Mouse (Mus musculus) embryonic facial prominence, embryonic 13.5 days (tissue): ENCODE measurements around the gene Sh3bp4. TPM values are rescaled to one million over a fixed set of nuclear protein-coding genes. Genes with fewer than 3 reads are reported as not detected.

Experiments used
- ATAC-seq: fragments of 200-750 bp; cut with Nextera tagmentation; 2 replicates; pipeline ENCODE4 v1.8.0; 2017; ENCODE audit warnings: low read depth; ENCODE audit not compliant: insufficient number of reproducible peaks, insufficient read depth, low FRiP score, low TSS enrichment
- H3K27ac ChIP-seq: fragments of 300-500 bp; sonication (generic); 2 replicates; pipeline ENCODE4 v1.5.1; 2015; ENCODE audit warnings: moderate library complexity, mild to moderate bottlenecking, inconsistent platforms
- H3K27me3 ChIP-seq: fragments of 300-500 bp; sonication (generic); 2 replicates; pipeline ENCODE4 v1.6.1; 2015; ENCODE audit warnings: mild to moderate bottlenecking, inconsistent platforms
- H3K36me3 ChIP-seq: fragments of 300-500 bp; sonication (generic); 2 replicates; pipeline ENCODE4 v1.6.1; 2015; ENCODE audit warnings: mild to moderate bottlenecking, inconsistent platforms
- H3K4me1 ChIP-seq: fragments of 300-500 bp; sonication (generic); 2 replicates; pipeline ENCODE4 v1.6.1; 2015; ENCODE audit warnings: inconsistent platforms
- H3K4me2 ChIP-seq: fragments of 300-500 bp; sonication (generic); 2 replicates; pipeline ENCODE4 v1.6.1; 2015; ENCODE audit warnings: moderate library complexity, mild to moderate bottlenecking, inconsistent platforms
- H3K4me3 ChIP-seq: fragments of 300-500 bp; sonication (generic); 2 replicates; pipeline ENCODE4 v1.5.1; 2015; ENCODE audit warnings: mild to moderate bottlenecking, inconsistent platforms
- H3K9ac ChIP-seq: fragments of 300-500 bp; sonication (generic); 2 replicates; pipeline ENCODE4 v1.6.1; 2015; ENCODE audit warnings: mild to moderate bottlenecking, inconsistent platforms
- H3K9me3 ChIP-seq: fragments of 300-500 bp; sonication (generic); 2 replicates; pipeline ENCODE4 v1.6.1; 2016; ENCODE audit warnings: inconsistent platforms
- WGBS: fragments of 180-500 bp; shearing (Covaris S2); methylation state at CpG from one replicate; pipeline ENCODE4 v1.1.7; 2015; ENCODE audit warnings: mixed read lengths; 5-methylcytosine and 5-hydroxymethylcytosine counted together
- polyA plus RNA-seq: library from polyadenylated mRNA; unstranded; fragments of >200 nt; fragmentation: Nextera tagmentation; extraction: Ambion mirVana; gene quantifications from 2 replicates; pipeline ENCODE4 v1.2.1, GENCODE M21; 2015

The Sh3bp4 gene
- polyA plus RNA-seq, 1 experiment from 2014 or later: 26.1 TPM

GRCm38 (mm10) chr1:89095642-89096424 is 25.6 kb downstream of the Sh3bp4 start:
- H3K36me3 ChIP-seq: no peaks in the 10 kb centered on the region
- peaks cover 57% of the 10 kb centered on the region for H3K4me1 ChIP-seq
- no peak overlapping the region for H3K27ac ChIP-seq
- ATAC-seq: 0 out of 2 replicates have a peak, but pooled peaks have one; percentile 52
- H3K27me3 ChIP-seq: no peaks in the 10 kb centered on the region
- H3K9ac ChIP-seq: no peak overlapping the region
- WGBS: 29% methylated on average over 14 of the region's 14 CpGs
- no peak overlapping the region for H3K4me3 ChIP-seq
- H3K9me3 ChIP-seq: no peaks in the 10 kb centered on the region
- peak overlapping the region; percentile 44 for H3K4me2 ChIP-seq

DNA sequence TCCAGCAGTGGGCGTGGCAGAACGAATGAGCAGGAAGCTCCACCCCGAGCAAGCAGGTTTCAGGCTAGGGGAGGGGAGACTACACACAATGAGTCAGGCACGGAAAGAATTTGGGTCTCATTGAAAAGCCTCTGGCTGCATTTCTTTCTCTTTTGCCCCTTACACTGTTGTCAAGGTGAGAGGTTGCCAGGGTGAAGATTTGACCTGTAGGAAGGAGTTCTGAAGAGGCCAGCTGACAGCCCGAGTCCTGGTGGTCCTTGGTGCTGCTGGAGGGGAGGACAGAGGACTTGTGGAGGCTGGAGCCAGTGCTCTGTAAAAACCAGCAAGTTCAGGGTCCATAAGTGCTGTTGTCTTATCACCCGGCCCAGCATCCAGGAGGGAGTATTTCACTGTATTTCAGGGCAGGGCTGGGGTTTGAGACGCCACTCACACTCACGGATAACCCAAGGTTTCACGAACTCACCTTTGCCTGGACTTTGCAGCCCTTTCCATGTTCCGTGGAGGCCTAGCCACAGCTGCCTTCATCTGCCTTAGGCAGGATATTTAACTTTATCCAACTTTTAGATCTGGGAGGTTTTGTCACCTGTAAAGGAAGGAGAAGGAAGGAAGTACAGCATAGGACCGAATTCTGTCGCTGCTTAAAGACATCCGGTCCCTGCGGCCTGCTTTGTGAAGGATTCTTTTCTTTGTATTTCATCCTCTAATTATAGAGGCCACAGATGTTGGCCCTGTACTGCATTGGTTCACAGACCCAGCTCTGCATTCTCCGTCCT is 32.2 kb downstream of the Sh3bp4 start:
- H3K9me3 ChIP-seq: no peaks in the 10 kb centered on the region
- no peaks in the 10 kb centered on the region for H3K27me3 ChIP-seq
- H3K4me3 ChIP-seq: no peak overlapping the region
- H3K4me2 ChIP-seq: peak overlapping the region; percentile 35
- H3K4me1 ChIP-seq: peaks cover 49% of the 10 kb centered on the region
- H3K9ac ChIP-seq: no peak overlapping the region
- ATAC-seq: 0 out of 2 replicates have a peak, but pooled peaks have one; percentile 20
- H3K36me3 ChIP-seq: no peaks in the 10 kb centered on the region
- WGBS: 30% methylated on average over 15 of the region's 15 CpGs
- peak overlapping the region; percentile 67 for H3K27ac ChIP-seq

DNA sequence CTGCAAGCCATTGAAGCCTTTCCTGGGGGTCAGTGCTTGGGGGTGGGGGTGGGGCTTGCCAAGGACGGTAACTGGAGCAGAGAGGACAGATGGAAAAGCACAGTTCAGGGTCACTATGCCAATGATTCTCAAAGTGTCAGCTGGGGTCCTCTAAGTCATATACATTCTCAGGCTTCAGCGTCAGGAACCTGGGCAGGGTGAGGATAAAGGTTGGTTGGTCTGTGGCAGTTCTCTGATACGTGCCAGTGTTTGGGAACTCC is 32.7 kb downstream of the Sh3bp4 start:
- Histone ChIP-seq H3K4me1 (peaks cover 54% of the 10 kb centered on the region), H3K9ac (no peak overlapping the region), H3K4me2 (no peak overlapping the region), H3K27me3 (no peaks in the 10 kb centered on the region), H3K36me3 (no peaks in the 10 kb centered on the region), H3K9me3 (no peaks in the 10 kb centered on the region), H3K27ac (no peak overlapping the region; the same call in 1 of the 2 replicates), H3K4me3 (no peak overlapping the region)
- ATAC-seq: no peak
- 30% methylated on average over 3 of the region's 3 CpGs for WGBS

DNA sequence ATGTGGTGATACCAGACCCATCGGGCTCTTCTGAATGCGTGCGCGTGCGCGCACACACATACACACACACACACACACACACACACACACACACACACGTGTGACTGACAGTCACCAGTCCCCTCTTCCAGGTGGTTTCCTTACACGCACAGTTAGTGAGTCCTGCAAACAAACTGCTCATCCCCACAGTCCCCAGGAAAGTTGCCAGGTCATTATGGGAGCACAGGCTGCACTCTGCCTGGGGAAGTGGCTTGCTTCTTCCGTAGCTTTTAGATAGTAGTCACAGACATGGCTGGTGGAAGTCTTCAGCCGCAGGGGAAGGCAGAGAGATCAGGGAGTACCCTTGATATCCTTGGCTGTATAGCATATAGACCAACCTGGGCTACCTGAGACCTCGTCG is 33.3 kb downstream of the Sh3bp4 start:
- Histone ChIP-seq H3K27me3 (no peaks in the 10 kb centered on the region), H3K4me1 (peaks cover 60% of the 10 kb centered on the region), H3K27ac (0 out of 2 replicates have a peak overlapping the region, but pooled peaks have one; percentile 28), H3K9ac (no peak overlapping the region), H3K9me3 (no peaks in the 10 kb centered on the region), H3K4me2 (no peak overlapping the region), H3K4me3 (no peak overlapping the region), H3K36me3 (no peaks in the 10 kb centered on the region)
- 84% methylated on average over 12 of the region's 12 CpGs for WGBS
- no peak for ATAC-seq

DNA sequence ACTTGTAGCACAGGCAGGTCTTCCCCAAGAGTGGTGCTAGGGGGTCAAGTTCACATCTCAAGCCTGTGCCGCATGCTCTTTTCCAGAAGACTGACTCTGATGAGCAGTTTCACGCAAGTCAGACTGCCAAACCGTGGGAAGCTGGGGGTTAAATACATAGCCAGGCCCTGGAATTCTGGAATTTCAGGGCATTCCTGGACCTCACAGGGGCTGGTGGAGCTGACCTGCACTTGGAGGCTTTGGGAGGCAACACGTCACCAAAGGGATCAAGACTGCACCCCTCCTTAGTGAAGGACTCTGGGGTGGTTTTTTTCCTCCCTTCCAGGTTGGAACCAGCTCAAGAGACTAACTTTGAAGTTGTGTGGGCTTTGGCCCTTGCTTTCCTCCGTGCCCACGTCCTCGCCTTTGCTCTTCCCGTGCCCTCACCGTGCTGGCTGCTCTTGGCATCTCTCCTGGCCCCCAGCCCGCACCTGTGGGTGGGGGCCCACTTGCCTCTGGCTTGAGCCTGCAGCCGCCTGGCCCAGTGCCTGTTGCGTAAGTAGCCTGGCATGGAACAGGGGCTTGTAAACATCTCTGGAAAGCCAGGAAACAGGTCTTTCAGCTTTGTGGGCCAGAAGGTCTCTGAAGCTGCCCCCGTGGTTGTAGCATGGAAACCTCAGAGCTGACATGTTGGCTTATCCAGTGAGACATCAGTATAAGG is 34.0 kb downstream of the Sh3bp4 start:
- Histone ChIP-seq H3K27ac (peak overlapping the region; percentile 28; the same call in 1 of the 2 replicates), H3K9ac (no peak overlapping the region), H3K27me3 (no peaks in the 10 kb centered on the region), H3K4me1 (peaks cover 67% of the 10 kb centered on the region), H3K4me3 (no peak overlapping the region), H3K9me3 (no peaks in the 10 kb centered on the region), H3K4me2 (no peak overlapping the region), H3K36me3 (no peaks in the 10 kb centered on the region)
- 74% methylated on average over 13 of the region's 13 CpGs for WGBS
- ATAC-seq: no peak

DNA sequence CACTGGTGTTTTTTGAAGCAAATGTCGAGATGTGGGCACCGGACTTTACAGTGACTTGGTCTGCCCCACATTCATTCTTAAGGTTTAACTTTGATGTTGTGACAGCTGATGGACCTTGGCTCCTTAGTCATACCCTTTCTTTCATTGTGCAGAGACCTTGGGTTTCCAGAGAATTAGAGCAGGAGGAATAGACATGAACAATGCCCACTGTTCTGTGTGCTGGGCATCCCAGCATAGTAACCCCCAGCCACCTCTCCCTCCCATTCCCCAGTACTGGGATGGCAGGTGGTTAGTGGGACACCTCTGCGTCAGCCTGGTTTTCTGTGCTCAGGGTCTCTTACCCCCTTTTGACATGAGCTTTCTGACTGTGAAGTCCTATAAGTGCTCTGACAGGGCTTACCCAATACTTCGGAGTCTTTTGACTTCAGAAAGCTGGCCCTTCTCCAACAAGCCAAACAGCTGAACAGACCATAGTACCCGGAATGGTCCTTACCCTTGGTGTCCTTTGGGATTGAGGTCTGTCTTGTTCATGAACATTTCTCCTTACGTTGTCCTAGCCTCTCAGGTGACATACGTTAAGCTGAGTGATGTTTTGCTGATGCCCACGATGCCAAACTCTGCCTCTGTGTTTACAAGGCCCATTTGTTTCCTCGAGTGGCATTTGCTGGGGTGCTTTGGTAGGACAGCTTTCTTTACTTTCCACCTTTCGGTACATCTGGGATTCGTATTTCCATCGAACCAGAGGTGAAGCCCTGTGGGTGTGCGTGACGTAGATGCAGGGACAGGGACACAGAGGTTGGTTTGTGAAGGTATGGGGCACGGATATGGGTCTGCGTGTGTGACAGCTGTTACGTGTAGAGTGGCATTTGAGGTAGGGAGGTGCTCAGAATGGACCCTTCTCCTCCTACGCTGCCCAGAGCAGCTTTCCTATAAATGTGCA is 35.9 kb downstream of the Sh3bp4 start:
- Histone ChIP-seq H3K27me3 (no peaks in the 10 kb centered on the region), H3K9ac (no peak overlapping the region), H3K27ac (no peak overlapping the region), H3K4me2 (no peak overlapping the region), H3K4me1 (peaks cover 86% of the 10 kb centered on the region), H3K36me3 (no peaks in the 10 kb centered on the region), H3K9me3 (no peaks in the 10 kb centered on the region), H3K4me3 (no peak overlapping the region)
- 79% methylated on average over 18 of the region's 18 CpGs for WGBS
- no peak for ATAC-seq

GRCm38 (mm10) chr1:89107466-89107865 is 37.3 kb downstream of the Sh3bp4 start:
- 36% methylated on average over 6 of the region's 6 CpGs for WGBS
- Histone ChIP-seq H3K9me3 (no peaks in the 10 kb centered on the region), H3K27me3 (no peaks in the 10 kb centered on the region), H3K4me1 (peaks cover 87% of the 10 kb centered on the region), H3K9ac (no peak overlapping the region), H3K27ac (peak overlapping the region; percentile 83), H3K4me3 (no peak overlapping the region), H3K4me2 (no peak overlapping the region), H3K36me3 (no peaks in the 10 kb centered on the region; the same call in 1 of the 2 replicates)
- ATAC-seq: no peak

DNA sequence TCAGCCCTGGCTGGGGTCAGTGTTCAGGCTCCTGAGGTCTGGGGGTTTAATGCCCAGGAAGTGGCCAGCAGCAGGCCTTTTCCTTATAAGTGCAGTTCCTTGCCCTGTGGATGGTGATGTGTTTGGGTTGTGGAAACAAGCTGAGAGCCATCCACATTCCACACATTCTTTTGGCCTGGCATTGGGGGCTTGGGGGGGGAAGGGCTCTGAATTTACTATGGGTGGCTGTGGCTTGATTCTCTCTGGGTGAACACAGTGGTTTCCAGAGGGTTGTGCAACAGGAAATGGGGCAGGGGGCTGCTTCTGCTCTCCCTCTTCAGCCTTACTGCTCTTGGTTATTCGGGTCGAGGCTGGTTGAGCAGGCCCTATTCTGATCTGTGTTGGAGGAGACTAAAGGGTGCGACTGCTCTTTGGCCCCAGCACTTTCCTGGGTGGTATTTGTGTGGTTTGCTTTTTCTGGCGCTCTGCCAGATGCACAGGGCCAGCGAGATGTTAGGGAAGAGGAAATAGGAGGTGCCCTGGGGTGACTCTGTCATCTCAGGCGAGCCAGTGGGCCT is 38.2 kb downstream of the Sh3bp4 start:
- Histone ChIP-seq H3K36me3 (no peaks in the 10 kb centered on the region; the same call in 1 of the 2 replicates), H3K4me1 (peaks cover 78% of the 10 kb centered on the region), H3K9ac (peak overlapping the region; percentile 17; the same call in 1 of the 2 replicates), H3K4me3 (no peak overlapping the region), H3K9me3 (no peaks in the 10 kb centered on the region), H3K4me2 (peak overlapping the region; percentile 17), H3K27me3 (no peaks in the 10 kb centered on the region), H3K27ac (peak overlapping the region; percentile 83)
- 9% methylated on average over 6 of the region's 6 CpGs for WGBS
- ATAC-seq: peak; percentile 43; the same call in 1 of the 2 replicates

GRCm38 (mm10) chr1:89109767-89110166 is 39.6 kb downstream of the Sh3bp4 start:
- no peak overlapping the region for H3K4me2 ChIP-seq
- no peaks in the 10 kb centered on the region for H3K27me3 ChIP-seq
- H3K4me3 ChIP-seq: no peak overlapping the region
- WGBS: 56% methylated on average over 7 of the region's 7 CpGs
- no peak for ATAC-seq
- H3K36me3 ChIP-seq: no peaks in the 10 kb centered on the region; the same call in 1 of the 2 replicates
- peaks cover 67% of the 10 kb centered on the region for H3K4me1 ChIP-seq
- no peak overlapping the region for H3K9ac ChIP-seq
- H3K27ac ChIP-seq: no peak overlapping the region
- no peaks in the 10 kb centered on the region for H3K9me3 ChIP-seq

- 80% methylated on average over 6 of the region's 6 CpGs for WGBS
- Histone ChIP-seq H3K9me3 (no peaks in the 10 kb centered on the region), H3K4me3 (no peak overlapping the region), H3K4me2 (no peak overlapping the region), H3K9ac (no peak overlapping the region), H3K36me3 (no peaks in the 10 kb centered on the region; the same call in 1 of the 2 replicates), H3K27ac (no peak overlapping the region), H3K27me3 (no peaks in the 10 kb centered on the region), H3K4me1 (peaks cover 59% of the 10 kb centered on the region)
- ATAC-seq: no peak
Measured at GRCm38 (mm10) chr1:89110767-89111534, 40.7 kb downstream of the Sh3bp4 start.
